Mouse (Mus musculus) urinary bladder, postnatal 25 days (tissue): ENCODE measurements at regions not wholly inside any gene's neighbourhood (a gene's known extent, or its start where the extent isn't known, plus 50 kb on each side); places are given as distances from the start of the nearest gene placed in this dataset.

Experiments used
- DNase-seq: peaks from one replicate; pipeline ENCODE4 v3.0.0; 2022; ENCODE audit warnings: low spot score

DNA sequence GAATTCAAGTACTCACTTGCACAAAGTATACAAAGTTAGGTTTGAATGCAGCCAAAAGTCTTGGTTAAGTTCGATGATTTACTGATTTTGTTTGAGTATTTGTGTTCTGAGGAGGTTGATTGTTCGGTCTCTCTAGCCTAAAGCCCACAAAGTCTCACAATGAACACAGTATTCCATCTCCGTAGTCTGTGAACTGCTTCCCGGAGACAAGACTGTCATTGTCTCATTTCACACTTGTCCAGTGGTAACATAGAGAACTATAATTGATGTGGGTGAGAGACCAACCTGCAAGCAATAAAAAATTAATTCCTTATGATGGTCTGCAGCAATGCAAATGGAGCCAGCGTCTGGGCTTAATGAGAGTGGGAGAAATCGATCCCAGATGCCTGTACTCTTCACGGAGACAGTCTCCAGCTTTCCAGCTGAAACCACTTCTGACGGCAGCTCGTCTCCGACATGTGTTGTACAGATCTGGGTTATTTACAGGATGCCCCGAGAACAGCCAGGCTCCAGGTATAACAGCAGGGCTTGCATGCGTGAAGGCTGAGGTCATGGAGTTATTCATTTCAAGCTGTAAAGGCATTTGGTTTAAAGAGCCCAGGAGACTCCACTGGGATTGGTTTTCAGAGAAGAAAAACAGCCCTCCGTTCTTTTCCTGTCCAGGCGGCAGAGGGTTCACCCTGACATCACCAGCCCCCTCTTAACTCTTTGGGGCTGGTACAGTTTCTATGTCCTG, 75.2 kb downstream of the Asb13 start:
- no peak for DNase-seq
